Mouse (Mus musculus) forebrain, postnatal 0 days (tissue): Measurements from ENCODE around the gene Fblim1. TPM values are rescaled to one million over a fixed set of nuclear protein-coding genes. Genes with fewer than 3 reads are reported as not detected.

Experiments used
- ATAC-seq: fragments of 200-750 bp; cut with Nextera tagmentation; 2 replicates; pipeline ENCODE4 v1.8.0; 2017; ENCODE audit warnings: mild to moderate bottlenecking, moderate library complexity
- DNase-seq: peaks from one replicate; pipeline ENCODE4 v3.0.0-alpha.2; 2015
- H3K27ac ChIP-seq: fragments of 300-500 bp; sonication (generic); 2 replicates; pipeline ENCODE4 v1.5.1; 2014; ENCODE audit warnings: low read depth, mild to moderate bottlenecking, antibody characterized with exemption, low read length, moderate library complexity, mixed read lengths
- H3K27me3 ChIP-seq: fragments of 300-500 bp; sonication (generic); 2 replicates; pipeline ENCODE4 v1.6.1; 2014; ENCODE audit warnings: mild to moderate bottlenecking, low read length, mixed read lengths; ENCODE audit not compliant: insufficient read depth
- H3K36me3 ChIP-seq: fragments of 300-500 bp; sonication (generic); 2 replicates; pipeline ENCODE4 v1.6.1; 2014; ENCODE audit warnings: mild to moderate bottlenecking, moderate library complexity; ENCODE audit not compliant: insufficient read depth
- H3K4me1 ChIP-seq: fragments of 300-500 bp; sonication (generic); 2 replicates; pipeline ENCODE4 v1.6.1; 2014; ENCODE audit warnings: antibody characterized with exemption; ENCODE audit not compliant: insufficient read depth
- H3K4me2 ChIP-seq: fragments of 300-500 bp; sonication (generic); 2 replicates; pipeline ENCODE4 v1.6.1; 2014; ENCODE audit warnings: low read depth, mild to moderate bottlenecking, moderate library complexity
- H3K4me3 ChIP-seq: fragments of 300-500 bp; sonication (generic); 2 replicates; pipeline ENCODE4 v1.5.1; 2014; ENCODE audit warnings: low read depth, low read length, mixed read lengths
- H3K9ac ChIP-seq: fragments of 300-500 bp; sonication (generic); 2 replicates; pipeline ENCODE4 v1.6.1; 2014; ENCODE audit warnings: mild to moderate bottlenecking
- H3K9me3 ChIP-seq: fragments of 300-500 bp; sonication (generic); 2 replicates; pipeline ENCODE4 v1.6.1; 2016; ENCODE audit warnings: low read length
- CTCF ChIP-seq: sonication (generic); IDR thresholded peaks from 2 replicates; pipeline ENCODE4 v1.5.1; 2016; ENCODE audit warnings: antibody characterized with exemption, control low read depth, low read depth
- WGBS: fragments of 180-500 bp; shearing (Covaris S2); extraction: QIAGEN DNeasy Blood & Tissue Kit; methylation state at CpG from one replicate; pipeline ENCODE4 v1.1.7; 2014; 5-methylcytosine and 5-hydroxymethylcytosine counted together
- polyA plus RNA-seq: library from polyadenylated mRNA; unstranded; fragments of >200 nt; fragmentation: Nextera tagmentation; extraction: Ambion mirVana; gene quantifications from 2 replicates; pipeline ENCODE4 v1.2.1, GENCODE M21; 2015
- total RNA-seq: library from RNA; depleted of rRNA; stranded (reverse); fragments of >200 nt; gene quantifications from 2 replicates; pipeline ENCODE4 v1.2.3, GENCODE M21; 2014

Fblim1 gene
- total and polyA plus RNA-seq, 2 experiments from 2014 or later = 20.8 to 26.1 TPM

GRCm38 (mm10) chr4:141621297-141621696 lies 15.4 kb upstream of the Fblim1 start:
- no peak for DNase-seq
- WGBS = 85% methylated on average over 8 of the region's 8 CpGs

GRCm38 (mm10) chr4:141619299-141619883 lies 13.5 kb upstream of the Fblim1 start:
- Histone ChIP-seq H3K4me3 (no peak overlapping the region), H3K9ac (no peak overlapping the region), H3K4me2 (no peak overlapping the region), H3K4me1 (no peaks in the 10 kb centered on the region), H3K9me3 (no peaks in the 10 kb centered on the region), H3K36me3 (no peaks in the 10 kb centered on the region), H3K27me3 (no peaks in the 10 kb centered on the region), H3K27ac (no peak overlapping the region)
- DNase-seq (no peak), ATAC-seq (no peak)
- 86% methylated on average over 9 of the region's 9 CpGs for WGBS
- no peak for TF ChIP-seq CTCF

More at GRCm38 (mm10) chr4:141621297-141621696, 15.4 kb upstream of the Fblim1 start:
- Histone ChIP-seq H3K4me1 (no peaks in the 10 kb centered on the region), H3K9me3 (no peaks in the 10 kb centered on the region), H3K36me3 (peaks cover 11% of the 10 kb centered on the region), H3K4me2 (no peak overlapping the region), H3K4me3 (no peak overlapping the region), H3K27ac (no peak overlapping the region), H3K9ac (no peak overlapping the region), H3K27me3 (no peaks in the 10 kb centered on the region)
- TF ChIP-seq CTCF = no peak
- ATAC-seq = no peak

- no peak within 1 kb of the TSS for H3K4me3 ChIP-seq
These were observed 12.8 kb upstream of the Fblim1 start, which contains the start of gene Tmem82 for GRCm38 (mm10) chr4:141618565-141619243. Tmem82 (minus strand) TSS chr4:141618633.

GRCm38 (mm10) chr4:141617863-141618564 lies 12.1 kb upstream of the Fblim1 start:
- no peak; the same call in 1 of the 2 replicates for ATAC-seq
- Histone ChIP-seq H3K9me3 (no peaks in the 10 kb centered on the region), H3K4me3 (no peak overlapping the region), H3K4me2 (peak overlapping the region; percentile 23), H3K4me1 (no peaks in the 10 kb centered on the region), H3K27me3 (no peaks in the 10 kb centered on the region), H3K36me3 (no peaks in the 10 kb centered on the region), H3K27ac (no peak overlapping the region), H3K9ac (no peak overlapping the region)
- WGBS = 16% methylated on average over 22 of the region's 22 CpGs
- TF ChIP-seq CTCF = no peak
- peak; percentile 19 for DNase-seq

More at GRCm38 (mm10) chr4:141618565-141619243, 12.8 kb upstream of the Fblim1 start, which contains the start of gene Tmem82:
- H3K9me3 ChIP-seq = no peaks in the 10 kb centered on the region
- peak; percentile 30; the same call in 1 of the 2 replicates for ATAC-seq
- DNase-seq = peak; percentile 50
- 26% methylated on average over 19 of the region's 20 CpGs for WGBS
- peak; percentile 67 for TF ChIP-seq CTCF
- H3K9ac ChIP-seq = no peak within 1 kb of the TSS
- peak within 1 kb of the TSS; percentile 23 for H3K4me2 ChIP-seq
- H3K27me3 ChIP-seq = no peaks in the 10 kb centered on the region
- no peaks in the 10 kb centered on the region for H3K4me1 ChIP-seq
- no peaks in the 10 kb centered on the region for H3K36me3 ChIP-seq
- H3K27ac ChIP-seq = no peak within 1 kb of the TSS

GRCm38 (mm10) chr4:141617299-141617698 lies 11.4 kb upstream of the Fblim1 start:
- H3K36me3 ChIP-seq = no peaks in the 10 kb centered on the region
- peak; percentile 54 for DNase-seq
- H3K27ac ChIP-seq = no peak overlapping the region
- no peak overlapping the region for H3K4me3 ChIP-seq
- peak overlapping the region; percentile 23 for H3K4me2 ChIP-seq
- no peaks in the 10 kb centered on the region for H3K27me3 ChIP-seq
- H3K4me1 ChIP-seq = no peaks in the 10 kb centered on the region
- no peak; the same call in none of the 2 replicates for ATAC-seq
- H3K9ac ChIP-seq = no peak overlapping the region
- no peaks in the 10 kb centered on the region for H3K9me3 ChIP-seq
- peak; percentile 50 for TF ChIP-seq CTCF
- 7% methylated on average over 20 of the region's 20 CpGs for WGBS

GRCm38 (mm10) chr4:141616811-141617210 lies 10.9 kb upstream of the Fblim1 start:
- ATAC-seq (no peak), DNase-seq (no peak)
- H3K9me3 ChIP-seq = no peaks in the 10 kb centered on the region
- no peaks in the 10 kb centered on the region for H3K36me3 ChIP-seq
- H3K27ac ChIP-seq = no peak overlapping the region
- H3K4me1 ChIP-seq = no peaks in the 10 kb centered on the region
- 81% methylated on average over 6 of the region's 6 CpGs for WGBS
- no peak overlapping the region for H3K9ac ChIP-seq
- no peak overlapping the region for H3K4me2 ChIP-seq
- no peak for TF ChIP-seq CTCF
- H3K4me3 ChIP-seq = no peak overlapping the region
- H3K27me3 ChIP-seq = no peaks in the 10 kb centered on the region
